In genomic region chr5:27286876-27287275, GRCm38 (mm10) we compare ENCODE assay signal across 23 mouse cellular contexts.
DNase-seq lines count a peak whose midpoint lies in the region; ATAC-seq and TF ChIP-seq lines count a peak whose summit lies in the region.
"Had no signal": no experiment of that assay in that cellular context is flagged by ENCODE, and none has a peak within 500 bp of the region (broad histone marks: within the 10 kb centered on the region; RNA-seq: fewer than 3 reads in every experiment).

No protein-coding gene starts in this region.

- H3K27ac ChIP-seq in forebrain, embryonic 13.5 days, result no peak overlapping the region
- no peak overlapping the region for H3K27ac ChIP-seq in forebrain, embryonic 10.5 days
- no peak overlapping the region for H3K27ac ChIP-seq in hindbrain, embryonic 16.5 days (ENCODE audit: low read depth, low read length)
- no peak overlapping the region for H3K27ac ChIP-seq in hindbrain, embryonic 10.5 days
- H3K27ac ChIP-seq in olfactory bulb, adult 2 months (ENCODE audit: insufficient read depth, low read depth, low read length), result peak overlapping the region; percentile 7; the same call in 1 of the 2 replicates
- H3K27ac ChIP-seq: embryonic facial prominence, embryonic 12.5 days; embryonic facial prominence, embryonic 15.5 days; hindbrain, embryonic 13.5 days; hindbrain, postnatal 0 days had no signal

- peak; percentile 65; the same call in 1 of the 2 replicates for ATAC-seq in forebrain, embryonic 13.5 days
- ATAC-seq in hindbrain, embryonic 16.5 days, result 0 out of 2 replicates have a peak, but pooled peaks have one; percentile 42
- ATAC-seq: activated CD4-positive, CD25-positive, alpha-beta regulatory T cell, adult 4 months; hindbrain, postnatal 0 days; inflammation-experienced regulatory T-cells, adult 6 months; intestine, embryonic 16.5 days had no signal

- no peak overlapping the region for H3K4me2 ChIP-seq in forebrain, embryonic 13.5 days
- no peak overlapping the region for H3K4me2 ChIP-seq in hindbrain, embryonic 16.5 days (ENCODE audit: low read length)
- H3K4me2 ChIP-seq: embryonic facial prominence, embryonic 12.5 days; embryonic facial prominence, embryonic 15.5 days; heart, embryonic 11.5 days; hindbrain, embryonic 13.5 days had no signal

- TF ChIP-seq POLR2A in olfactory bulb, adult 2 months (IDR thresholded peaks at IDR 0.05; ENCODE audit: insufficient read depth, low read depth, low read length), result no peak

- no peak for DNase-seq in forebrain, embryonic 10.5 days (ENCODE audit: extremely low spot score, low spot score)
- DNase-seq in hindbrain, embryonic 10.5 days (ENCODE audit: low spot score), result no peak
- DNase-seq in right cerebral cortex, postnatal 25 days, result no peak
- DNase-seq: adrenal gland, adult 8-10 months; adrenal gland, postnatal 25 days; cerebellum, adult 11 months; cerebellum, adult 2 months; cerebellum, adult 9-11 months; cerebellum, postnatal 25 days; gastrocnemius, postnatal 14 days; heart, adult 11 months; kidney, adult 18-20 months had no signal

- 30% methylated on average over 4 of the region's 4 CpGs for WGBS in forebrain, embryonic 13.5 days
- 76% methylated on average over 4 of the region's 4 CpGs for WGBS in forebrain, embryonic 10.5 days
- 42% methylated on average over 4 of the region's 4 CpGs for WGBS in hindbrain, embryonic 16.5 days
- WGBS in hindbrain, embryonic 10.5 days, result 72% methylated on average over 4 of the region's 4 CpGs
- 13% methylated on average over 4 of the region's 4 CpGs for WGBS in olfactory bulb, adult 2 months

- H3K27me3 ChIP-seq in forebrain, embryonic 13.5 days, result no peaks in the 10 kb centered on the region
- no peaks in the 10 kb centered on the region for H3K27me3 ChIP-seq in forebrain, embryonic 10.5 days (ENCODE audit: poor library complexity, severe bottlenecking)
- H3K27me3 ChIP-seq in hindbrain, embryonic 16.5 days (replicated peaks; ENCODE audit: control insufficient read depth, insufficient read depth, low read length), result no peaks in the 10 kb centered on the region
- H3K27me3 ChIP-seq in hindbrain, embryonic 10.5 days (ENCODE audit: insufficient read depth, poor library complexity, severe bottlenecking), result no peaks in the 10 kb centered on the region
- H3K27me3 ChIP-seq: embryonic facial prominence, embryonic 12.5 days; embryonic facial prominence, embryonic 15.5 days; hindbrain, embryonic 13.5 days had no signal

- no peak overlapping the region for H3K4me3 ChIP-seq in forebrain, embryonic 13.5 days
- no peak overlapping the region for H3K4me3 ChIP-seq in forebrain, embryonic 10.5 days
- H3K4me3 ChIP-seq in hindbrain, embryonic 16.5 days (ENCODE audit: low read length), result no peak overlapping the region
- no peak overlapping the region for H3K4me3 ChIP-seq in hindbrain, embryonic 10.5 days
- H3K4me3 ChIP-seq in olfactory bulb, adult 2 months (ENCODE audit: insufficient read depth, low read depth, low read length), result no peak overlapping the region
- H3K4me3 ChIP-seq: embryonic facial prominence, embryonic 12.5 days; embryonic facial prominence, embryonic 15.5 days; hindbrain, embryonic 13.5 days had no signal

- H3K4me1 ChIP-seq in forebrain, embryonic 13.5 days, result no peaks in the 10 kb centered on the region
- no peaks in the 10 kb centered on the region for H3K4me1 ChIP-seq in forebrain, embryonic 10.5 days
- H3K4me1 ChIP-seq in hindbrain, embryonic 16.5 days (ENCODE audit: control insufficient read depth, insufficient read depth, low read depth, low read length), result peaks cover 9% of the 10 kb centered on the region
- no peaks in the 10 kb centered on the region for H3K4me1 ChIP-seq in hindbrain, embryonic 10.5 days (replicated peaks)
- peaks cover 9% of the 10 kb centered on the region for H3K4me1 ChIP-seq in olfactory bulb, adult 2 months (ENCODE audit: control insufficient read depth, insufficient read depth, low read length)
- H3K4me1 ChIP-seq: embryonic facial prominence, embryonic 12.5 days; embryonic facial prominence, embryonic 15.5 days had no signal

- H3K9ac ChIP-seq in forebrain, embryonic 13.5 days, result no peak overlapping the region
- no peak overlapping the region for H3K9ac ChIP-seq in hindbrain, embryonic 16.5 days (ENCODE audit: low read depth, low read length)
- H3K9ac ChIP-seq: embryonic facial prominence, embryonic 12.5 days; embryonic facial prominence, embryonic 15.5 days; hindbrain, embryonic 13.5 days had no signal

- H3K36me3 ChIP-seq in forebrain, embryonic 13.5 days (ENCODE audit: poor library complexity, severe bottlenecking), result no peaks in the 10 kb centered on the region
- H3K36me3 ChIP-seq in forebrain, embryonic 10.5 days (replicated peaks), result no peaks in the 10 kb centered on the region
- no peaks in the 10 kb centered on the region for H3K36me3 ChIP-seq in hindbrain, embryonic 16.5 days (ENCODE audit: control insufficient read depth, insufficient read depth, low read length)
- H3K36me3 ChIP-seq in hindbrain, embryonic 10.5 days, result no peaks in the 10 kb centered on the region
- H3K36me3 ChIP-seq: embryonic facial prominence, embryonic 12.5 days; embryonic facial prominence, embryonic 15.5 days; hindbrain, embryonic 13.5 days had no signal

- no peak for TF ChIP-seq CTCF in olfactory bulb, adult 2 months (IDR thresholded peaks at IDR 0.05; ENCODE audit: insufficient read depth, low read depth, low read length)

- H3K9me3 ChIP-seq in forebrain, embryonic 13.5 days (replicated peaks), result no peaks in the 10 kb centered on the region
- no peaks in the 10 kb centered on the region for H3K9me3 ChIP-seq in forebrain, embryonic 10.5 days
- H3K9me3 ChIP-seq in hindbrain, embryonic 16.5 days (ENCODE audit: control insufficient read depth, low read length), result no peaks in the 10 kb centered on the region
- H3K9me3 ChIP-seq in hindbrain, embryonic 10.5 days, result no peaks in the 10 kb centered on the region
- H3K9me3 ChIP-seq: embryonic facial prominence, embryonic 12.5 days; embryonic facial prominence, embryonic 15.5 days; hindbrain, embryonic 13.5 days had no signal
